Mouse (Mus musculus) small intestine, adult 2 months (tissue): ENCODE data around the gene Gm26938. TPM values are rescaled to one million over a fixed set of nuclear protein-coding genes. Genes with fewer than 3 reads are reported as not detected.

ENCODE experiments used
- H3K27ac ChIP-seq: fragments of 200-500 bp; 2 replicates; pipeline ENCODE4 v1.5.1; 2012; ENCODE audit warnings: low read depth, low read length, control low read depth, inconsistent platforms; ENCODE audit not compliant: insufficient read depth
- H3K27me3 ChIP-seq: fragments of 200-500 bp; 2 replicates; pipeline ENCODE4 v1.6.1; 2012; ENCODE audit warnings: mild to moderate bottlenecking, moderate library complexity, low read length, inconsistent platforms; ENCODE audit not compliant: control insufficient read depth, insufficient read depth
- H3K36me3 ChIP-seq: fragments of 200-500 bp; 2 replicates; pipeline ENCODE4 v1.6.1; 2012; ENCODE audit warnings: mild to moderate bottlenecking, low read length, control low read depth, inconsistent platforms; ENCODE audit not compliant: control insufficient read depth, insufficient read depth
- H3K4me1 ChIP-seq: fragments of 200-500 bp; 2 replicates; pipeline ENCODE4 v1.6.1; 2012; ENCODE audit warnings: low read length, inconsistent platforms, mixed read lengths; ENCODE audit not compliant: control insufficient read depth, insufficient read depth, insufficient read length
- H3K4me3 ChIP-seq: fragments of 200-500 bp; 2 replicates; pipeline ENCODE4 v1.5.1; 2012; ENCODE audit warnings: low read depth, mild to moderate bottlenecking, control low read depth, inconsistent platforms, low read length, moderate library complexity
- CTCF ChIP-seq: fragments of 200-500 bp; IDR thresholded peaks from 2 replicates; pipeline ENCODE4 v1.5.1; 2012; ENCODE audit warnings: low read depth, mild to moderate bottlenecking, control low read depth, inconsistent platforms, low read length, moderate library complexity, mixed read lengths; ENCODE audit not compliant: insufficient replicate concordance, insufficient read length; ENCODE audit errors: extremely low read depth
- POLR2A ChIP-seq: fragments of 200-500 bp; IDR thresholded peaks from 2 replicates; pipeline ENCODE4 v1.6.1; 2012; ENCODE audit warnings: low read depth, mild to moderate bottlenecking, control low read depth, inconsistent platforms, low read length, moderate library complexity
- WGBS: fragments of 180-500 bp; shearing (Covaris S2); methylation state at CpG from one replicate; pipeline ENCODE4 v1.1.7; 2018; 5-methylcytosine and 5-hydroxymethylcytosine counted together
- polyA plus RNA-seq: library from polyadenylated mRNA; depleted of rRNA; stranded (reverse); fragments of >200 nt; gene quantifications from 2 replicates; pipeline ENCODE4 v1.2.3, GENCODE M21; 2012; rRNA removed

The Gm26938 gene
- polyA plus RNA-seq, 1 experiment, result not detected

DNA sequence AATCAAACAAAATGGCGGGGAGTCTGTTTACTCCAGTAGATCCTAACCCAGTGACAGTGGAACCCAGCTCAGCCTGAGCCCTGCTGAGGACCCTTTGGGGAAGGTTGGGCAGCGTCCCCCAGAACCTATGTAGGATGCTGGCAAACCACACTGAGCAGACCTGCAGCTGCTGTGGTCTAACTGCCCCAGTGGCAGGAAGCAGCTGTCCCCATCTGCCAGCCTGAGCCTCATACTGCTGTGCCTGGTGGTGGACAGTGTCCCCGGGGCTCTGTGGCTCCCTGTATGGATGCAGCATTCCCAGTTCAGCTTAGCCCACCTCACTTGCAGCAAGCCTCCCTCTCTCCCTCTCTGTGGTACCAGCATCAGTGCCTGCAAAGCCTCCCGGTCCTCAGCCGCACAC lies 49.2 kb downstream of the Gm26938 start:
- Histone ChIP-seq H3K36me3 (peaks cover 8% of the 10 kb centered on the region), H3K4me3 (no peak overlapping the region), H3K4me1 (peaks cover 3% of the 10 kb centered on the region; the same call in 1 of the 2 replicates), H3K27me3 (no peaks in the 10 kb centered on the region), H3K27ac (no peak overlapping the region)
- TF ChIP-seq CTCF, result no peak
- no peak for TF ChIP-seq POLR2A
- WGBS, result 74% methylated on average over 5 of the region's 5 CpGs

DNA sequence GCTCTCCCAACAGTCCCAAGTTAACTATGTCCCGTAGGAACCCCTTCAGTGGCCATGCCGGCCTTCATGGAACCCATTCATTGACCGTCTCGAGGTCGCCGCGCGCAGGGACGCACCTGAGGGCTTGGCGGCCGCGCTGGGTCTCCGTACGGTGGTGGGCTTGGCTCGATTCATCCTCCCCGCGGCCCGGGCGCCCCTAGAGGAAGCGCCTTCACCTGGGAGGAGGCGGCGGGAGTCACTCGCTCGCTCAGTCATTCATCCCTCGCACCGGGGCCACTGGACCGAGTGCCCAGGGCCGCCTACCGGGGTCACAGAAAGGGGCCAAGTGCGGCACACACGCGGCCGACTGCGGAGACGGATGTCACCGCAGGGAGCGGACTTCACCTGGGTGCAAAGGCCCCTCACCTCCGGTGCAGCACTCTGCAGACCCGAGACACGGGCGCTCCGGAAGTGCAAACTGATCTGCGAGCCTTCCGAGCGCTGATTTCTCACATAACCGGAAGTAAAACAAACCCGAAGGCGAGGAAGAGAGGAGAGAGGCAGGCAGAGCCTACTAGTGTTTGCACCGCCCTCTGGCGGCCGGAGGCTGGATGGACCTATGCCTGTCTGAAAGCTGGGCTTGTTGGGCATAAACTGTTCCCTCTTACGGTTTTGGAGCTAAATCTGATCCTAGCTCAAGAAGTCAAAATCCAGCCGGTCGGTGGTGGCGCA lies 50.8 kb downstream of the Gm26938 start, which contains the start of gene Ints1:
Ints1 (minus strand) TSS at position 459 of the 711 bp plus-strand sequence.
- Histone ChIP-seq H3K36me3 (peaks cover 23% of the 10 kb centered on the region), H3K4me1 (peaks cover 3% of the 10 kb centered on the region; the same call in 1 of the 2 replicates), H3K27ac (no peak within 1 kb of the TSS), H3K4me3 (peak within 1 kb of the TSS; percentile 86), H3K27me3 (no peaks in the 10 kb centered on the region)
- TF ChIP-seq POLR2A, result 0 out of 2 replicates have a peak, but pooled peaks have one; percentile 10
- TF ChIP-seq CTCF, result peak; percentile 96
- WGBS, result under 1% methylated on average over 55 of the region's 55 CpGs

- WGBS, result 92% methylated on average over 8 of the region's 8 CpGs
- Histone ChIP-seq H3K27ac (no peak overlapping the region), H3K36me3 (peaks cover 81% of the 10 kb centered on the region), H3K4me1 (no peaks in the 10 kb centered on the region), H3K27me3 (no peaks in the 10 kb centered on the region), H3K4me3 (no peak overlapping the region)
- TF ChIP-seq POLR2A (no peak), CTCF (no peak)
Observed at GRCm38 (mm10) chr5:139768216-139768615, 58.0 kb downstream of the Gm26938 start.

DNA sequence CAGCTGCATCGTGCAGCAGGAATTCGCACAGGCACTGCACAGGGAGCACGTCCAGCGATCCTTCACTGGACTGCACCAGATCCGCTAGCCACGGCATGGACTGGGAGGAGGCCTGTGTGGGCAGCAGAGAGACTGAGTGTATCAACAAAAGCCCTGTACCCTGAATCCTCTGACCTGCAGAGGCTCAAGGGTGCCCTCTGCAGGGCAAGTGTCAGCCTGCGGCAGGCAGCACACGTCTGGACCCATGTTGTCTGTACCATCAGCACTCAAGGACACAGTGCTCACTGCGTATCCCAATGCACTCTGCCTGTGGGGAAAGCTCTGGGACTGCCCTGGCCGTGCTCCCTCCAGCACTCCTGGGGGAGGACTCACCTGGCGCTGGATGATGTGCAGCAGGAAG lies 61.9 kb downstream of the Gm26938 start:
- no peak for TF ChIP-seq POLR2A
- peak; percentile 45; the same call in 1 of the 2 replicates for TF ChIP-seq CTCF
- Histone ChIP-seq H3K4me3 (no peak overlapping the region), H3K36me3 (peaks cover 81% of the 10 kb centered on the region), H3K27ac (no peak overlapping the region), H3K27me3 (no peaks in the 10 kb centered on the region), H3K4me1 (no peaks in the 10 kb centered on the region)
- 79% methylated on average over 11 of the region's 11 CpGs for WGBS

- Histone ChIP-seq H3K4me1 (no peaks in the 10 kb centered on the region), H3K27me3 (no peaks in the 10 kb centered on the region), H3K4me3 (no peak overlapping the region), H3K36me3 (peaks cover 73% of the 10 kb centered on the region), H3K27ac (no peak overlapping the region)
- TF ChIP-seq POLR2A (no peak), CTCF (no peak)
- WGBS, result 87% methylated on average over 16 of the region's 16 CpGs
Observed at GRCm38 (mm10) chr5:139758096-139758495, 68.1 kb downstream of the Gm26938 start.

Other genes starting within 250 kb of the Gm26938 start
- 10.5 and 16.9 TPM in 2 replicates for gene Micall2, start 90.1 kb downstream of the Gm26938 start, polyA plus RNA-seq
- gene Ints1, start 50.7 kb downstream of the Gm26938 start, polyA plus RNA-seq, result 46.9 and 86.6 TPM in 2 replicates
- gene Mafk, start 34.9 kb downstream of the Gm26938 start, polyA plus RNA-seq, result 27.1 and 70.9 TPM in 2 replicates
- gene Tmem184a, start 6.5 kb downstream of the Gm26938 start, polyA plus RNA-seq, result 277 and 416 TPM in 2 replicates
- gene Psmg3, start 478 bp upstream of the Gm26938 start, polyA plus RNA-seq, result 18.2 and 20.9 TPM in 2 replicates
- 0.11 and 0.34 TPM in 2 replicates for gene Elfn1, start 81.5 kb upstream of the Gm26938 start, polyA plus RNA-seq